In genomic region chr2:33846635-33847034, GRCm38 (mm10) we compare ENCODE assay signal across 10 mouse cellular contexts. TPM values are rescaled to one million over a fixed set of nuclear protein-coding genes. Genes with fewer than 3 reads are reported as not detected.
A peak's percentile ranks its signal among the peaks of the same experiment; 100 is the strongest.
DNase-seq lines count a peak whose midpoint lies in the region; ATAC-seq and TF ChIP-seq lines count a peak whose summit lies in the region.
"Had no signal": no experiment of that assay in that cellular context is flagged by ENCODE, and none has a peak within 500 bp of the region (broad histone marks: within the 10 kb centered on the region; RNA-seq: fewer than 3 reads in every experiment).

No protein-coding gene starts in this region.

- H3K4me2 ChIP-seq in liver, embryonic 12.5 days = no peak overlapping the region
- no peak overlapping the region for H3K4me2 ChIP-seq in liver, postnatal 0 days (ENCODE audit: low read depth, low read length)
- no peak overlapping the region for H3K4me2 ChIP-seq in forebrain, embryonic 11.5 days (ENCODE audit: low read depth, low read length, severe bottlenecking)
- no peak overlapping the region for H3K4me2 ChIP-seq in neural tube, embryonic 14.5 days (ENCODE audit: low read depth, low read length)

- ATAC-seq in liver, embryonic 12.5 days = no peak
- ATAC-seq in liver, postnatal 0 days = no peak
- ATAC-seq in forebrain, embryonic 11.5 days (replicated peaks; ENCODE audit: low FRiP score) = no peak
- ATAC-seq in neural tube, embryonic 14.5 days (ENCODE audit: low read depth) = no peak
- no peak for ATAC-seq in inflammation-experienced regulatory T-cells, adult 6 months
- ATAC-seq: intestine, postnatal 0 days had no signal

- no peak for DNase-seq in liver, postnatal 0 days
- peak; percentile 33 for DNase-seq in forebrain, embryonic 11.5 days (ENCODE audit: low spot score)
- DNase-seq in kidney, postnatal 36 days = peak; percentile 13 to 28
- no peak for DNase-seq in natural killer cell, adult 2 months (ENCODE audit: low spot score in 2 of 2)
- no peak for DNase-seq in urinary bladder, postnatal 4 days (ENCODE audit: low spot score in 2 of 2)

- H3K36me3 ChIP-seq in liver, embryonic 12.5 days = peaks cover 28% of the 10 kb centered on the region
- H3K36me3 ChIP-seq in liver, postnatal 0 days (replicated peaks; ENCODE audit: insufficient read depth, low read length) = no peaks in the 10 kb centered on the region
- H3K36me3 ChIP-seq in forebrain, embryonic 11.5 days (ENCODE audit: control insufficient read depth, insufficient read depth, low read length) = no peaks in the 10 kb centered on the region
- no peaks in the 10 kb centered on the region for H3K36me3 ChIP-seq in neural tube, embryonic 14.5 days (ENCODE audit: control insufficient read depth, insufficient read depth, low read length)

- no peak for TF ChIP-seq EP300 in liver, postnatal 0 days (IDR thresholded peaks at IDR 0.05; ENCODE audit: low read depth)

- peaks cover 97% of the 10 kb centered on the region for H3K4me1 ChIP-seq in liver, embryonic 12.5 days
- peaks cover 45% of the 10 kb centered on the region for H3K4me1 ChIP-seq in liver, postnatal 0 days (ENCODE audit: insufficient read depth)
- 0 out of 2 replicates have a peak, but pooled peaks cover 2% of the 10 kb centered on the region for H3K4me1 ChIP-seq in forebrain, embryonic 11.5 days (replicated peaks; ENCODE audit: control insufficient read depth, insufficient read depth, low read length)
- peaks cover 10% of the 10 kb centered on the region for H3K4me1 ChIP-seq in neural tube, embryonic 14.5 days (ENCODE audit: control insufficient read depth, insufficient read depth, low read length)

- 68% methylated on average over 4 of the region's 4 CpGs for WGBS in liver, embryonic 12.5 days (ENCODE audit: insufficient replicate concordance)
- 44% methylated on average over 4 of the region's 4 CpGs for WGBS in liver, postnatal 0 days (ENCODE audit: insufficient replicate concordance)
- WGBS in forebrain, embryonic 11.5 days = 60% methylated on average over 4 of the region's 4 CpGs
- 66% methylated on average over 4 of the region's 4 CpGs for WGBS in neural tube, embryonic 14.5 days

- H3K27me3 ChIP-seq in liver, embryonic 12.5 days (replicated peaks) = no peaks in the 10 kb centered on the region
- H3K27me3 ChIP-seq in liver, postnatal 0 days (ENCODE audit: insufficient read depth, low read length) = no peaks in the 10 kb centered on the region
- H3K27me3 ChIP-seq in forebrain, embryonic 11.5 days (ENCODE audit: control insufficient read depth, insufficient read depth, low read length) = no peaks in the 10 kb centered on the region
- H3K27me3 ChIP-seq in neural tube, embryonic 14.5 days (ENCODE audit: control insufficient read depth, insufficient read depth, low read length) = no peaks in the 10 kb centered on the region

- no peak overlapping the region for H3K4me3 ChIP-seq in liver, embryonic 12.5 days
- no peak overlapping the region for H3K4me3 ChIP-seq in liver, postnatal 0 days (ENCODE audit: low read depth, low read length)
- H3K4me3 ChIP-seq in forebrain, embryonic 11.5 days (ENCODE audit: low read depth, low read length) = no peak overlapping the region
- no peak overlapping the region for H3K4me3 ChIP-seq in neural tube, embryonic 14.5 days (ENCODE audit: low read depth, low read length)

- no peaks in the 10 kb centered on the region for H3K9me3 ChIP-seq in liver, embryonic 12.5 days (replicated peaks)
- no peaks in the 10 kb centered on the region for H3K9me3 ChIP-seq in liver, postnatal 0 days (ENCODE audit: low read length)
- H3K9me3 ChIP-seq in forebrain, embryonic 11.5 days (ENCODE audit: control insufficient read depth, low read length) = no peaks in the 10 kb centered on the region
- no peaks in the 10 kb centered on the region for H3K9me3 ChIP-seq in neural tube, embryonic 14.5 days (ENCODE audit: control insufficient read depth, low read length)

- H3K9ac ChIP-seq in liver, embryonic 12.5 days = peak overlapping the region; percentile 50
- no peak overlapping the region for H3K9ac ChIP-seq in liver, postnatal 0 days (replicated peaks)
- H3K9ac ChIP-seq in forebrain, embryonic 11.5 days (ENCODE audit: low read length) = no peak overlapping the region
- no peak overlapping the region for H3K9ac ChIP-seq in neural tube, embryonic 14.5 days (replicated peaks; ENCODE audit: low read depth, low read length)

- H3K27ac ChIP-seq in liver, embryonic 12.5 days = peak overlapping the region; percentile 100
- H3K27ac ChIP-seq in liver, postnatal 0 days (ENCODE audit: low read depth) = no peak overlapping the region
- H3K27ac ChIP-seq in forebrain, embryonic 11.5 days (ENCODE audit: low read depth, low read length) = no peak overlapping the region
- peak overlapping the region; percentile 16; the same call in 1 of the 2 replicates for H3K27ac ChIP-seq in neural tube, embryonic 14.5 days (ENCODE audit: low read depth, low read length)
- H3K27ac ChIP-seq: macrophage had no signal

- TF ChIP-seq CTCF in liver, postnatal 0 days (IDR thresholded peaks at IDR 0.05; ENCODE audit: low read depth) = no peak

RNA-seq across cellular contexts. Expression of gene Mvb12b, which starts 41.1 kb away (rescaled TPM):
- polyA plus RNA-seq in liver, embryonic 12.5 days (2016; fragmentation: Nextera tagmentation; extraction: Ambion mirVana) = 21.3 and 21.6 TPM in 2 replicates
- 7.8 and 8.1 TPM in 2 replicates for polyA plus RNA-seq in liver, postnatal 0 days (2015; fragmentation: Nextera tagmentation; extraction: Ambion mirVana)
- 30.9 and 31.1 TPM in 2 replicates for polyA plus RNA-seq in forebrain, embryonic 11.5 days (2014; fragmentation: Nextera tagmentation; extraction: Ambion mirVana)
- polyA plus RNA-seq in neural tube, embryonic 14.5 days (2014; fragmentation: Nextera tagmentation; extraction: Ambion mirVana) = 54.0 and 56.8 TPM in 2 replicates
- 1 to 10 TPM in 2 of 3 experiments, under 1 TPM in 1; 0.80 to 2.0 (median 1.9) TPM for polyA plus RNA-seq in inflammation-experienced regulatory T-cells, adult 6 months (2017; shearing (Covaris generic))

Comparison
In these comparisons a context has a peak if more than half of its experiments do, and no peak if none do; other contexts are left out.
1. H3K27ac ChIP-seq: peak in liver, embryonic 12.5 days (single experiment) and neural tube, embryonic 14.5 days (single experiment); none in liver, postnatal 0 days (single experiment) and forebrain, embryonic 11.5 days (single experiment).
2. DNase-seq: peak in forebrain, embryonic 11.5 days (single experiment) and kidney, postnatal 36 days (2 of 2); none in liver, postnatal 0 days (single experiment), natural killer cell, adult 2 months (0 of 2) and urinary bladder, postnatal 4 days (0 of 2).